In genomic region chr14:46564998-46565397, GRCm38 (mm10) we compare ENCODE assay signal across 8 mouse cellular contexts.
DNase-seq lines count a peak whose midpoint lies in the region; ATAC-seq and TF ChIP-seq lines count a peak whose summit lies in the region.

No protein-coding gene starts in this region.

- in situ Hi-C loops in CH12.LX (cut with MboI; ENCODE audit: low pct_ligation_motif_present, low pct_unique_long_range_greater_than_20kb, low sequenced_read_pairs), result no loop called here

- no peaks in the 10 kb centered on the region for H3K79me2 ChIP-seq in CH12.LX (replicated peaks; ENCODE audit: control insufficient read depth, extremely low read depth, insufficient read depth, poor library complexity, severe bottlenecking)

- peak; percentile 63 for TF ChIP-seq RAD21 in CH12.LX (IDR thresholded peaks at IDR 0.05; ENCODE audit: low read depth, low read length)

- DNase-seq in heart, adult 18-20 months, result peak; percentile 33 to 75
- peak; percentile 50 for DNase-seq in CH12.LX (ENCODE audit: extremely low read depth)
- peak; percentile 64 for DNase-seq in brain, embryonic 14.5 days (ENCODE audit: low read depth)
- peak; percentile 22 for DNase-seq in gastrocnemius, postnatal 14 days
- DNase-seq in layer of hippocampus, adult 18-20 months (ENCODE audit: low spot score in 2 of 2), result peak; percentile 7 to 64
- DNase-seq in lung, postnatal 14 days, result peak; percentile 63

- no peak overlapping the region for H3K27ac ChIP-seq in heart, embryonic 11.5 days (ENCODE audit: low read depth, low read length)
- H3K27ac ChIP-seq in CH12.LX (ENCODE audit: insufficient read depth, low read depth), result no peak overlapping the region

- H3K9me3 ChIP-seq in heart, embryonic 11.5 days (replicated peaks; ENCODE audit: control insufficient read depth, low read length), result no peaks in the 10 kb centered on the region
- no peaks in the 10 kb centered on the region for H3K9me3 ChIP-seq in CH12.LX (replicated peaks; ENCODE audit: low read length)

- no peaks in the 10 kb centered on the region for H3K4me1 ChIP-seq in heart, embryonic 11.5 days (ENCODE audit: control insufficient read depth, insufficient read depth, low read length)
- H3K4me1 ChIP-seq in CH12.LX (ENCODE audit: control insufficient read depth in 1 of 2, insufficient read depth in 2 of 2), result peaks cover 0 to 5% of the 10 kb centered on the region in 2 experiments; a peak in 1 of 4 replicates

- ATAC-seq in heart, embryonic 11.5 days (replicated peaks; ENCODE audit: insufficient number of reproducible peaks, low FRiP score, low TSS enrichment), result no peak
- no peak for ATAC-seq in inflammation-experienced regulatory T-cells, adult 6 months

- TF ChIP-seq POLR2A in CH12.LX (IDR thresholded peaks at IDR 0.05; ENCODE audit: low read depth, low read length), result no peak
- TF ChIP-seq POLR2A in brain, embryonic 14.5 days (IDR thresholded peaks at IDR 0.05; ENCODE audit: borderline replicate concordance, extremely low read depth, insufficient read depth, insufficient read length, poor library complexity, severe bottlenecking), result no peak

- peak; percentile 74 to 78 for TF ChIP-seq CTCF in CH12.LX (conservative IDR thresholded peaks at IDR 0.05 in 1 of 2, IDR thresholded peaks at IDR 0.05 in 1 of 2; ENCODE audit: low read depth in 2 of 2, low read length in 2 of 2)
- peak; percentile 74; the same call in 1 of the 2 replicates for TF ChIP-seq CTCF in brain, embryonic 14.5 days (IDR thresholded peaks at IDR 0.05; ENCODE audit: borderline replicate concordance, extremely low read depth, insufficient read depth, insufficient read length)

- H3K36me3 ChIP-seq in heart, embryonic 11.5 days (ENCODE audit: control insufficient read depth, insufficient read depth, low read length), result no peaks in the 10 kb centered on the region
- no peaks in the 10 kb centered on the region for H3K36me3 ChIP-seq in CH12.LX (replicated peaks in 1 of 2; ENCODE audit: control insufficient read depth in 1 of 2, insufficient read depth in 1 of 2, low read length in 1 of 2)

- no peak overlapping the region for H3K4me3 ChIP-seq in heart, embryonic 11.5 days (ENCODE audit: low read depth, low read length)
- no peak overlapping the region for H3K4me3 ChIP-seq in CH12.LX (replicated peaks in 1 of 3; ENCODE audit: low read depth in 2 of 3, low read length in 2 of 3, poor library complexity in 1 of 3)

- dilution Hi-C loops in CH12.LX (cut with MboI; ENCODE audit: extremely low pct_ligation_motif_present, extremely low pct_unique_long_range_greater_than_20kb, low sequenced_read_pairs), result no loop called here

- TF ChIP-seq EP300 in CH12.LX (IDR thresholded peaks at IDR 0.05; ENCODE audit: low read length), result no peak

- H3K4me2 ChIP-seq in heart, embryonic 11.5 days, result no peak overlapping the region
- no peak overlapping the region for H3K4me2 ChIP-seq in CH12.LX (ENCODE audit: insufficient read depth, low read depth, poor library complexity, severe bottlenecking)

- no peak overlapping the region for H3K9ac ChIP-seq in heart, embryonic 11.5 days (ENCODE audit: low read depth, low read length)
- H3K9ac ChIP-seq in CH12.LX (ENCODE audit: insufficient read depth, low read depth), result no peak overlapping the region

- H3K27me3 ChIP-seq in heart, embryonic 11.5 days (ENCODE audit: control insufficient read depth, insufficient read depth, low read length), result no peaks in the 10 kb centered on the region
- no peaks in the 10 kb centered on the region for H3K27me3 ChIP-seq in CH12.LX (replicated peaks)

- 14% methylated on average over 3 of the region's 3 CpGs for WGBS in heart, embryonic 11.5 days (ENCODE audit: insufficient replicate concordance)

- intact Hi-C loops in gastrocnemius, postnatal 14 days (cut with DNase I; ENCODE audit: low total_unique reads), result loop anchor here (5.0 to 10.0 kb wide), 2 partner anchors 140 to 573 kb away; no protein-coding TSS in a partner anchor

TF ChIP-seq in CH12.LX, 34 proteins besides CTCF, POLR2A, EP300 and RAD21:
- TF ChIP-seq SMC3 (IDR thresholded peaks at IDR 0.05; ENCODE audit: low read depth, low read length) (peak; percentile 81), MAX (IDR thresholded peaks at IDR 0.05; ENCODE audit: low read length) (no peak)
